Mouse (Mus musculus) lung, adult 2 months (tissue): Measurements from ENCODE around the gene Lrrc4b.

Source experiments
- CTCF ChIP-seq: fragments of 200-500 bp; IDR thresholded peaks from 2 replicates; pipeline ENCODE4 v1.5.1; 2011; ENCODE audit warnings: mild to moderate bottlenecking, low read length, control low read depth; ENCODE audit not compliant: insufficient read depth
- POLR2A ChIP-seq: fragments of 200-500 bp; IDR thresholded peaks from 2 replicates; pipeline ENCODE4 v1.6.1; 2011; ENCODE audit warnings: low read depth, mild to moderate bottlenecking, control low read depth, low read length, borderline replicate concordance; ENCODE audit errors: extremely low read depth

DNA sequence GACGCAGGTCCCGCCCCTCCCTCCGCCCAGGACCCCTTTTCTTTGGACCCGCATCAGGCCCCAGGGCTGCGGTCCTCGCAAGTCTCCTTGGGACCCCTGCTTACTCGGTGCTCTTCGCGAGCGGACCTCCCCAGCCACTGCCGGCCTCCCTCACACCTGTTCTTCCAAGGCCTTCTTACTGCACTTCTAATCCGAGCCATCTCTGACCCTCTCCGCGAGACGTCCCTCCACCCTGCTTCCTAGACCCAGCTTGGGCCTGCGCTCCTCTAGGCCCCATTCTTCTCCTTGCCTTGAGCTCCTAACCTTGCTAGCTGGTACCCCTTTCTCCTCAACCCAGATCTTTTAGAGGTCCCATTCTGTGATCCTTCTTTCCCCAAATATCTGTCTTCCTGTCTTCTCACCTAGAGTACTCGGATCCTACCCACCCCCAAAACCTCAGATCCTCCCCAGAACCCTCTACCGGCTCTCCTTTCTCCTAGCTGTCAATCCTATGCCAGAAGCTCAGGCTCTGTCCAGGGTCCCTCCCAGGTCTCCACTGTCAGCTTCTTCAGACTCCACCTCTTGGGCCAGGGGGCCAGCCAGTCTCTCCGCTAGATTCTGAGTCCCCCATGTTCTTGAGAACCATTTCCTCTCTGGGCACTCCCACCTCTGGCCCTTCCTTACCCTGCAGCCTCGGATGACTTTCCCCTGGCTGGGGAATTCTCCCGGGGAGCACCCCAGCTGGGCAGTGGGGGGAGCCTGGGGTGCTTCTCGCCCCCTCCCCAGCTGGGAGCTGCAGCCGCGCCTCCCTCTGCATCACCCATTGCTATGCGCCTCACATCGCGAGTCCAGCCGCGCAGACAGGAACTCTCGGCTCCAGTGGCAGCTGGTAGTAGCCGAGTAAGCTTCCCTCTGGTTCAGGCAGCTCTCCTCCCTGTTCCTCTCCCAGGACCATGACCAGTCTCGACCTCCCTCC lies 993 bp downstream of the Lrrc4b start:
- TF ChIP-seq CTCF (no peak), POLR2A (no peak)
